Mouse (Mus musculus) cortical plate, adult 2 months (tissue): ENCODE results near the gene Kcnmb3.

Experiments
- CTCF ChIP-seq: fragments of 200-500 bp; IDR thresholded peaks from 2 replicates; pipeline ENCODE4 v1.5.1; 2011; ENCODE audit warnings: mild to moderate bottlenecking, control low read depth, low read length; ENCODE audit not compliant: insufficient read depth; ENCODE audit errors: extremely low read depth
- POLR2A ChIP-seq: fragments of 200-500 bp; IDR thresholded peaks from 2 replicates; pipeline ENCODE4 v1.6.1; 2011; ENCODE audit warnings: mild to moderate bottlenecking, low read length, control low read depth; ENCODE audit not compliant: insufficient read depth; ENCODE audit errors: extremely low read depth

GRCm38 (mm10) chr3:32483035-32483434 lies 9.0 kb downstream of the Kcnmb3 start:
- TF ChIP-seq CTCF = no peak
- no peak for TF ChIP-seq POLR2A
